Mouse (Mus musculus): ENCODE results near the gene Tlx2. TPM values are rescaled to one million over a fixed set of nuclear protein-coding genes. Genes with fewer than 3 reads are reported as not detected.

Gene Tlx2
- polyA plus RNA-seq, 1 experiment: 0.11 TPM

- 92% methylated on average over 5 of the region's 5 CpGs for WGBS
- DNase-seq: no peak
- H3K4me1 ChIP-seq (replicated peaks; ENCODE audit: control insufficient read depth, insufficient read depth, low read length): peaks cover 21% of the 10 kb centered on the region
- no peak overlapping the region for H3K4me3 ChIP-seq (ENCODE audit: control insufficient read depth, insufficient read depth, low read length)
- no peaks in the 10 kb centered on the region for H3K27me3 ChIP-seq (ENCODE audit: control insufficient read depth, insufficient read depth, low read length)
- H3K36me3 ChIP-seq (ENCODE audit: control insufficient read depth, insufficient read depth, low read length): no peaks in the 10 kb centered on the region
- TF ChIP-seq CTCF (IDR thresholded peaks at IDR 0.05; ENCODE audit: borderline replicate concordance, control insufficient read depth, extremely low read depth, insufficient read depth, low read length, poor library complexity): no peak
- TF ChIP-seq POLR2A (IDR thresholded peaks at IDR 0.05; ENCODE audit: control insufficient read depth, extremely low read depth, insufficient read depth, low read length, poor library complexity): no peak
- H3K27ac ChIP-seq (ENCODE audit: control insufficient read depth, insufficient read depth, low read length): no peak overlapping the region
Measured at GRCm38 (mm10) chr6:83034463-83035055, 35.5 kb downstream of the Tlx2 start.

GRCm38 (mm10) chr6:83033249-83034185 is 36.6 kb downstream of the Tlx2 start, which contains the start of the genes Dok1 and Loxl3:
TSS of gene Dok1 (minus strand) at chr6:83033471.
TSS of gene Loxl3 (plus strand) at chr6:83034173.
- Histone ChIP-seq H3K36me3 (ENCODE audit: control insufficient read depth, insufficient read depth, low read length) (no peaks in the 10 kb centered on the region), H3K4me1 (replicated peaks; ENCODE audit: control insufficient read depth, insufficient read depth, low read length) (peaks cover 18% of the 10 kb centered on the region), H3K27ac (ENCODE audit: control insufficient read depth, insufficient read depth, low read length) (no peak within 1 kb of the TSS), H3K4me3 (ENCODE audit: control insufficient read depth, insufficient read depth, low read length) (peak within 1 kb of the TSS; percentile 82), H3K27me3 (ENCODE audit: control insufficient read depth, insufficient read depth, low read length) (no peaks in the 10 kb centered on the region)
- 5% methylated on average over 51 of the region's 51 CpGs for WGBS
- DNase-seq: peak; percentile 68
- TF ChIP-seq CTCF (IDR thresholded peaks at IDR 0.05; ENCODE audit: borderline replicate concordance, control insufficient read depth, extremely low read depth, insufficient read depth, low read length, poor library complexity) (no peak), POLR2A (IDR thresholded peaks at IDR 0.05; ENCODE audit: control insufficient read depth, extremely low read depth, insufficient read depth, low read length, poor library complexity) (no peak)

GRCm38 (mm10) chr6:83032769-83033191 is 37.3 kb downstream of the Tlx2 start:
- no peak overlapping the region for H3K27ac ChIP-seq (ENCODE audit: control insufficient read depth, insufficient read depth, low read length)
- no peak; the same call in 1 of the 2 replicates for TF ChIP-seq CTCF (IDR thresholded peaks at IDR 0.05; ENCODE audit: borderline replicate concordance, control insufficient read depth, extremely low read depth, insufficient read depth, low read length, poor library complexity)
- no peak for TF ChIP-seq POLR2A (IDR thresholded peaks at IDR 0.05; ENCODE audit: control insufficient read depth, extremely low read depth, insufficient read depth, low read length, poor library complexity)
- H3K4me3 ChIP-seq (ENCODE audit: control insufficient read depth, insufficient read depth, low read length): peak overlapping the region; percentile 82
- H3K4me1 ChIP-seq (replicated peaks; ENCODE audit: control insufficient read depth, insufficient read depth, low read length): peaks cover 15% of the 10 kb centered on the region
- under 1% methylated on average over 31 of the region's 31 CpGs for WGBS
- peak; percentile 47 for DNase-seq
- no peaks in the 10 kb centered on the region for H3K27me3 ChIP-seq (ENCODE audit: control insufficient read depth, insufficient read depth, low read length)
- no peaks in the 10 kb centered on the region for H3K36me3 ChIP-seq (ENCODE audit: control insufficient read depth, insufficient read depth, low read length)

- no peak for TF ChIP-seq POLR2A (IDR thresholded peaks at IDR 0.05; ENCODE audit: control insufficient read depth, extremely low read depth, insufficient read depth, low read length, poor library complexity)
- TF ChIP-seq CTCF (IDR thresholded peaks at IDR 0.05; ENCODE audit: borderline replicate concordance, control insufficient read depth, extremely low read depth, insufficient read depth, low read length, poor library complexity): no peak
- H3K27ac ChIP-seq (ENCODE audit: control insufficient read depth, insufficient read depth, low read length): no peak overlapping the region
- 89% methylated on average over 18 of the region's 18 CpGs for WGBS
- H3K36me3 ChIP-seq (ENCODE audit: control insufficient read depth, insufficient read depth, low read length): no peaks in the 10 kb centered on the region
- no peaks in the 10 kb centered on the region for H3K27me3 ChIP-seq (ENCODE audit: control insufficient read depth, insufficient read depth, low read length)
- H3K4me3 ChIP-seq (ENCODE audit: control insufficient read depth, insufficient read depth, low read length): peak overlapping the region; percentile 82; the same call in 1 of the 2 replicates
- no peak for DNase-seq
- peaks cover 15% of the 10 kb centered on the region for H3K4me1 ChIP-seq (replicated peaks; ENCODE audit: control insufficient read depth, insufficient read depth, low read length)
Measured at GRCm38 (mm10) chr6:83031921-83032590, 38.0 kb downstream of the Tlx2 start.

GRCm38 (mm10) chr6:83031111-83031510 is 39.0 kb downstream of the Tlx2 start:
- TF ChIP-seq CTCF (IDR thresholded peaks at IDR 0.05; ENCODE audit: borderline replicate concordance, control insufficient read depth, extremely low read depth, insufficient read depth, low read length, poor library complexity) (no peak), POLR2A (IDR thresholded peaks at IDR 0.05; ENCODE audit: control insufficient read depth, extremely low read depth, insufficient read depth, low read length, poor library complexity) (no peak)
- Histone ChIP-seq H3K27me3 (ENCODE audit: control insufficient read depth, insufficient read depth, low read length) (no peaks in the 10 kb centered on the region), H3K4me1 (replicated peaks; ENCODE audit: control insufficient read depth, insufficient read depth, low read length) (peaks cover 15% of the 10 kb centered on the region), H3K27ac (ENCODE audit: control insufficient read depth, insufficient read depth, low read length) (no peak overlapping the region), H3K4me3 (ENCODE audit: control insufficient read depth, insufficient read depth, low read length) (no peak overlapping the region), H3K36me3 (ENCODE audit: control insufficient read depth, insufficient read depth, low read length) (no peaks in the 10 kb centered on the region)
- no peak for DNase-seq
- 96% methylated on average over 7 of the region's 7 CpGs for WGBS

GRCm38 (mm10) chr6:83029777-83030176 is 40.3 kb downstream of the Tlx2 start:
- Histone ChIP-seq H3K4me3 (ENCODE audit: control insufficient read depth, insufficient read depth, low read length) (no peak overlapping the region), H3K27me3 (ENCODE audit: control insufficient read depth, insufficient read depth, low read length) (no peaks in the 10 kb centered on the region), H3K4me1 (replicated peaks; ENCODE audit: control insufficient read depth, insufficient read depth, low read length) (peaks cover 15% of the 10 kb centered on the region), H3K27ac (ENCODE audit: control insufficient read depth, insufficient read depth, low read length) (no peak overlapping the region), H3K36me3 (ENCODE audit: control insufficient read depth, insufficient read depth, low read length) (no peaks in the 10 kb centered on the region)
- TF ChIP-seq CTCF (IDR thresholded peaks at IDR 0.05; ENCODE audit: borderline replicate concordance, control insufficient read depth, extremely low read depth, insufficient read depth, low read length, poor library complexity) (no peak), POLR2A (IDR thresholded peaks at IDR 0.05; ENCODE audit: control insufficient read depth, extremely low read depth, insufficient read depth, low read length, poor library complexity) (no peak)
- 92% methylated on average over 10 of the region's 10 CpGs for WGBS
- no peak for DNase-seq

All from thymus, adult 2 months (tissue).